ENCODE assay signal across 16 mouse cellular contexts in genomic region chr17:15157693-15158333, GRCm38 (mm10).
"Had no signal": no experiment of that assay in that cellular context is flagged by ENCODE, and none has a peak within 500 bp of the region (broad histone marks: within the 10 kb centered on the region; RNA-seq: fewer than 3 reads in every experiment).

No protein-coding gene starts in this region.

- ATAC-seq: intestine, embryonic 15.5 days had no signal

- H3K9me3 ChIP-seq: intestine, embryonic 15.5 days; limb, embryonic 10.5 days; liver, embryonic 15.5 days; neural tube, embryonic 15.5 days had no signal

- H3K27ac ChIP-seq: intestine, embryonic 15.5 days; limb, embryonic 10.5 days; liver, embryonic 15.5 days; macrophage; neural tube, embryonic 15.5 days had no signal

- H3K9ac ChIP-seq: intestine, embryonic 15.5 days; liver, embryonic 15.5 days; neural tube, embryonic 15.5 days had no signal

- DNase-seq: kidney, adult 2 months; layer of hippocampus, adult 9-11 months; lung, adult 2 months; lung, postnatal 10 days; midbrain, embryonic 14.5 days; right cerebral cortex, adult 18-20 months; right cerebral cortex, postnatal 25 days; thymus, postnatal 4 days had no signal

- H3K36me3 ChIP-seq: intestine, embryonic 15.5 days; limb, embryonic 10.5 days; liver, embryonic 15.5 days; neural tube, embryonic 15.5 days had no signal

- H3K4me3 ChIP-seq: intestine, embryonic 15.5 days; limb, embryonic 10.5 days; liver, embryonic 15.5 days; megakaryocyte, embryonic 14.5 days; myocyte; neural tube, embryonic 15.5 days had no signal

- H3K4me1 ChIP-seq: liver, embryonic 15.5 days; neural tube, embryonic 15.5 days had no signal

- H3K27me3 ChIP-seq: intestine, embryonic 15.5 days; liver, embryonic 15.5 days; neural tube, embryonic 15.5 days had no signal

- H3K4me2 ChIP-seq: intestine, embryonic 15.5 days; liver, embryonic 11.5 days; liver, embryonic 15.5 days; neural tube, embryonic 15.5 days had no signal
